8 mouse cellular contexts compared by ENCODE assay signal in genomic region chr2:152788892-152789421, GRCm38 (mm10). TPM values are rescaled to one million over a fixed set of nuclear protein-coding genes. Genes with fewer than 3 reads are reported as not detected.
A peak's percentile ranks its signal among the peaks of the same experiment; 100 is the strongest.
DNase-seq lines count a peak whose midpoint lies in the region; ATAC-seq lines count a peak whose summit lies in the region.

No protein-coding gene starts in this region.

- peaks cover 45% of the 10 kb centered on the region for H3K4me1 ChIP-seq in hindbrain, embryonic 10.5 days (replicated peaks)
- peaks cover 11% of the 10 kb centered on the region for H3K4me1 ChIP-seq in hindbrain, embryonic 14.5 days (replicated peaks; ENCODE audit: control insufficient read depth, insufficient read depth, low read length)
- H3K4me1 ChIP-seq in heart, embryonic 12.5 days (replicated peaks), result peaks cover 89% of the 10 kb centered on the region
- peaks cover 63% of the 10 kb centered on the region for H3K4me1 ChIP-seq in kidney, embryonic 15.5 days
- H3K4me1 ChIP-seq in lung, embryonic 15.5 days, result peaks cover 75% of the 10 kb centered on the region

- peak overlapping the region; percentile 71 for H3K27ac ChIP-seq in hindbrain, embryonic 10.5 days
- H3K27ac ChIP-seq in hindbrain, embryonic 14.5 days, result no peak overlapping the region; the same call in 1 of the 2 replicates
- peak overlapping the region; percentile 96 for H3K27ac ChIP-seq in heart, embryonic 12.5 days (ENCODE audit: poor library complexity, severe bottlenecking)
- peak overlapping the region; percentile 85 for H3K27ac ChIP-seq in kidney, embryonic 15.5 days
- H3K27ac ChIP-seq in lung, embryonic 15.5 days, result peak overlapping the region; percentile 82

- no peak overlapping the region for H3K4me2 ChIP-seq in hindbrain, embryonic 14.5 days (replicated peaks)
- H3K4me2 ChIP-seq in heart, embryonic 12.5 days, result peak overlapping the region; percentile 54
- peak overlapping the region; percentile 29 for H3K4me2 ChIP-seq in kidney, embryonic 15.5 days
- H3K4me2 ChIP-seq in lung, embryonic 15.5 days, result peak overlapping the region; percentile 8

- H3K9me3 ChIP-seq in hindbrain, embryonic 10.5 days, result no peaks in the 10 kb centered on the region
- no peaks in the 10 kb centered on the region for H3K9me3 ChIP-seq in hindbrain, embryonic 14.5 days (ENCODE audit: control insufficient read depth, low read length)
- H3K9me3 ChIP-seq in heart, embryonic 12.5 days (replicated peaks), result no peaks in the 10 kb centered on the region
- H3K9me3 ChIP-seq in kidney, embryonic 15.5 days (replicated peaks), result no peaks in the 10 kb centered on the region
- no peaks in the 10 kb centered on the region for H3K9me3 ChIP-seq in lung, embryonic 15.5 days

- 68% methylated on average over 6 of the region's 6 CpGs for WGBS in hindbrain, embryonic 10.5 days
- WGBS in hindbrain, embryonic 14.5 days, result 69% methylated on average over 6 of the region's 6 CpGs
- 17% methylated on average over 6 of the region's 6 CpGs for WGBS in heart, embryonic 12.5 days
- WGBS in kidney, embryonic 15.5 days, result 60% methylated on average over 6 of the region's 6 CpGs
- 32% methylated on average over 6 of the region's 6 CpGs for WGBS in lung, embryonic 15.5 days

- H3K9ac ChIP-seq in hindbrain, embryonic 14.5 days, result no peak overlapping the region
- peak overlapping the region; percentile 11 for H3K9ac ChIP-seq in heart, embryonic 12.5 days
- H3K9ac ChIP-seq in kidney, embryonic 15.5 days, result no peak overlapping the region
- H3K9ac ChIP-seq in lung, embryonic 15.5 days, result no peak overlapping the region

- H3K27me3 ChIP-seq in hindbrain, embryonic 10.5 days (ENCODE audit: insufficient read depth, poor library complexity, severe bottlenecking), result no peaks in the 10 kb centered on the region
- no peaks in the 10 kb centered on the region for H3K27me3 ChIP-seq in hindbrain, embryonic 14.5 days (ENCODE audit: control insufficient read depth, insufficient read depth, low read length)
- H3K27me3 ChIP-seq in heart, embryonic 12.5 days (replicated peaks), result no peaks in the 10 kb centered on the region
- no peaks in the 10 kb centered on the region for H3K27me3 ChIP-seq in kidney, embryonic 15.5 days
- no peaks in the 10 kb centered on the region for H3K27me3 ChIP-seq in lung, embryonic 15.5 days

- H3K36me3 ChIP-seq in hindbrain, embryonic 10.5 days, result peaks cover 29% of the 10 kb centered on the region
- no peaks in the 10 kb centered on the region for H3K36me3 ChIP-seq in hindbrain, embryonic 14.5 days (replicated peaks; ENCODE audit: control insufficient read depth, insufficient read depth)
- H3K36me3 ChIP-seq in heart, embryonic 12.5 days, result peaks cover 5% of the 10 kb centered on the region; the same call in 1 of the 2 replicates
- 0 out of 2 replicates have a peak, but pooled peaks cover 4% of the 10 kb centered on the region for H3K36me3 ChIP-seq in kidney, embryonic 15.5 days
- H3K36me3 ChIP-seq in lung, embryonic 15.5 days, result no peaks in the 10 kb centered on the region; the same call in 1 of the 2 replicates

- H3K4me3 ChIP-seq in hindbrain, embryonic 10.5 days, result no peak overlapping the region
- no peak overlapping the region for H3K4me3 ChIP-seq in hindbrain, embryonic 14.5 days (replicated peaks; ENCODE audit: low read length)
- H3K4me3 ChIP-seq in heart, embryonic 12.5 days, result no peak overlapping the region
- no peak overlapping the region for H3K4me3 ChIP-seq in kidney, embryonic 15.5 days (replicated peaks)
- no peak overlapping the region for H3K4me3 ChIP-seq in lung, embryonic 15.5 days

- no peak for DNase-seq in hindbrain, embryonic 10.5 days (ENCODE audit: low spot score)
- DNase-seq in hindbrain, embryonic 14.5 days (ENCODE audit: low spot score), result no peak
- DNase-seq in brain, adult 2 months (ENCODE audit: low read depth, low spot score), result peak; percentile 71
- DNase-seq in spleen, postnatal 14 days (ENCODE audit: low spot score in 2 of 2), result peak; percentile 56 to 61
- DNase-seq in ovary, postnatal 14 days (ENCODE audit: low spot score), result no peak

- no peak for ATAC-seq in hindbrain, embryonic 14.5 days (ENCODE audit: low FRiP score)
- peak; percentile 86 for ATAC-seq in heart, embryonic 12.5 days (ENCODE audit: insufficient number of reproducible peaks, low FRiP score)
- peak; percentile 75; the same call in 1 of the 2 replicates for ATAC-seq in kidney, embryonic 15.5 days (replicated peaks; ENCODE audit: low FRiP score)
- peak; percentile 43; the same call in 1 of the 2 replicates for ATAC-seq in lung, embryonic 15.5 days (ENCODE audit: borderline replicate concordance, extremely low read depth, low FRiP score, low TSS enrichment)

RNA-seq across cellular contexts. Expression of gene Cox4i2, which starts 35.0 kb away (rescaled TPM):
- 5.0 and 5.1 TPM in 2 replicates for polyA plus RNA-seq in hindbrain, embryonic 10.5 days (2016; fragmentation: Nextera tagmentation; extraction: Ambion mirVana)
- 5.8 TPM in 2 replicates for polyA plus RNA-seq in hindbrain, embryonic 14.5 days (2014; fragmentation: Nextera tagmentation; extraction: Ambion mirVana)
- 18.9 and 20.8 TPM in 2 replicates for polyA plus RNA-seq in heart, embryonic 12.5 days (2016; fragmentation: Nextera tagmentation; extraction: Ambion mirVana)
- polyA plus RNA-seq in kidney, embryonic 15.5 days (2015; fragmentation: Nextera tagmentation; extraction: Ambion mirVana), result 16.4 and 20.9 TPM in 2 replicates
- 74.8 and 81.0 TPM in 2 replicates for polyA plus RNA-seq in lung, embryonic 15.5 days (2015; fragmentation: Nextera tagmentation; extraction: Ambion mirVana)

RNA-seq across cellular contexts. Expression of gene Bcl2l1, which starts 42.6 kb away (rescaled TPM):
- polyA plus RNA-seq in hindbrain, embryonic 10.5 days (2016; fragmentation: Nextera tagmentation; extraction: Ambion mirVana), result 110 and 128 TPM in 2 replicates
- 155 and 165 TPM in 2 replicates for polyA plus RNA-seq in hindbrain, embryonic 14.5 days (2014; fragmentation: Nextera tagmentation; extraction: Ambion mirVana)
- 83.0 and 85.9 TPM in 2 replicates for polyA plus RNA-seq in heart, embryonic 12.5 days (2016; fragmentation: Nextera tagmentation; extraction: Ambion mirVana)
- 99.5 and 106 TPM in 2 replicates for polyA plus RNA-seq in kidney, embryonic 15.5 days (2015; fragmentation: Nextera tagmentation; extraction: Ambion mirVana)
- polyA plus RNA-seq in lung, embryonic 15.5 days (2015; fragmentation: Nextera tagmentation; extraction: Ambion mirVana), result 101 and 107 TPM in 2 replicates

RNA-seq across cellular contexts. Expression of gene Id1, which starts 52.9 kb away (rescaled TPM):
- 168 and 176 TPM in 2 replicates for polyA plus RNA-seq in hindbrain, embryonic 10.5 days (2016; fragmentation: Nextera tagmentation; extraction: Ambion mirVana)
- polyA plus RNA-seq in hindbrain, embryonic 14.5 days (2014; fragmentation: Nextera tagmentation; extraction: Ambion mirVana), result 56.5 and 68.0 TPM in 2 replicates
- polyA plus RNA-seq in heart, embryonic 12.5 days (2016; fragmentation: Nextera tagmentation; extraction: Ambion mirVana), result 87.7 and 90.9 TPM in 2 replicates
- polyA plus RNA-seq in kidney, embryonic 15.5 days (2015; fragmentation: Nextera tagmentation; extraction: Ambion mirVana), result 133 and 143 TPM in 2 replicates
- 134 and 143 TPM in 2 replicates for polyA plus RNA-seq in lung, embryonic 15.5 days (2015; fragmentation: Nextera tagmentation; extraction: Ambion mirVana)

RNA-seq across cellular contexts. Expression of gene Tpx2, which starts 58.8 kb away (rescaled TPM):
- polyA plus RNA-seq in hindbrain, embryonic 10.5 days (2016; fragmentation: Nextera tagmentation; extraction: Ambion mirVana), result 106 and 137 TPM in 2 replicates
- polyA plus RNA-seq in hindbrain, embryonic 14.5 days (2014; fragmentation: Nextera tagmentation; extraction: Ambion mirVana), result 17.2 and 20.1 TPM in 2 replicates
- polyA plus RNA-seq in heart, embryonic 12.5 days (2016; fragmentation: Nextera tagmentation; extraction: Ambion mirVana), result 65.6 and 74.1 TPM in 2 replicates
- 88.5 and 98.2 TPM in 2 replicates for polyA plus RNA-seq in kidney, embryonic 15.5 days (2015; fragmentation: Nextera tagmentation; extraction: Ambion mirVana)
- polyA plus RNA-seq in lung, embryonic 15.5 days (2015; fragmentation: Nextera tagmentation; extraction: Ambion mirVana), result 92.1 and 94.7 TPM in 2 replicates

Comparison
In these comparisons a context has a peak if more than half of its experiments do, and no peak if none do; other contexts are left out.
1. DNase-seq: peak in brain, adult 2 months (single experiment) and spleen, postnatal 14 days (2 of 2); none in hindbrain, embryonic 10.5 days (single experiment), hindbrain, embryonic 14.5 days (single experiment) and ovary, postnatal 14 days (single experiment).